Mouse (Mus musculus) gastrocnemius, postnatal 36 days (tissue): ENCODE results near the gene Gm47995. TPM values are rescaled to one million over a fixed set of nuclear protein-coding genes. Genes with fewer than 3 reads are reported as not detected.
"Not testable (repeated sequence)": the region's sequence is repeated elsewhere in the genome, so short reads cannot be mapped to it uniquely, and the experiment has no call there.

Source experiments
- DNase-seq, 2 experiments: peaks; one replicate each; pipeline ENCODE4 v3.0.0; 2022
- intact Hi-C: fragments of 180-260 bp; cut with DNase I; formaldehyde crosslinking; loops from one replicate; pipeline ENCODE4 v1.15.1; 2025
- total RNA-seq, 2 experiments: library from RNA; stranded (reverse); gene quantifications; 2 replicates each; pipeline ENCODE4 v1.2.3; 2021

The Gm47995 gene
- total RNA-seq, 2 experiments from 2014 or later = 0.69 TPM; not detected in 1

DNA sequence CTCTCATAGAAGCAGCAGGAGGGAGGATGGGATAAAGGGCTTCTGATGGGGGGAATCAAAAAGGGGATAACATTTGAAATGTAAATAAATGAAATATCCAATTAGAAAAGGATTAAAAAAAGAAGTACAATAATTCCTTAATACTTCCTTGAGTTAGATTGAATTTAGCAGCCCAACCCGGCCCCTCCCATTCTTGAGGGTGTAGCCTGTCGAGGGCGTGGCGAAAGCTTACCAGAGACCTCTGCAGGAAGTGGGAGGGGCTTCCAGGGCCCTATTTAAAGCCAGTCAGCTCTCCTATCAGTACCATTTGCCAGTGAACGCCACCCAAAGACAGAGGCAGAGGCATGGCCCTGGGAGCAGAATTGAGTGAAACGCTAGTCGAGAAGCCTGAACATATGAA lies 16.0 kb upstream of the Gm47995 start, which contains the start of gene Gm47985:
Gm47985 (plus strand) TSS at position 272 of the 400 bp plus-strand sequence.
- DNase-seq, intact Hi-C loops: not testable (repeated sequence)

GRCm38 (mm10) chr1:151186186-151186585 lies 12.1 kb upstream of the Gm47995 start:
- DNase-seq, intact Hi-C loops: not testable (repeated sequence)

- intact Hi-C loops, DNase-seq: not testable (repeated sequence)
Observed at GRCm38 (mm10) chr1:151186879-151187424, 11.3 kb upstream of the Gm47995 start.

- intact Hi-C loops = no loop called here
- DNase-seq = no peak
Observed at GRCm38 (mm10) chr1:151188469-151188868, 9.8 kb upstream of the Gm47995 start.

GRCm38 (mm10) chr1:151192075-151192474 lies 6.2 kb upstream of the Gm47995 start, which contains the start of gene Gm8947:
TSS of gene Gm8947 (plus strand) at chr1:151192376.
- intact Hi-C loops, DNase-seq: not testable (repeated sequence)

- intact Hi-C loops, DNase-seq: not testable (repeated sequence)
Observed at GRCm38 (mm10) chr1:151192739-151193138, 5.5 kb upstream of the Gm47995 start.

DNA sequence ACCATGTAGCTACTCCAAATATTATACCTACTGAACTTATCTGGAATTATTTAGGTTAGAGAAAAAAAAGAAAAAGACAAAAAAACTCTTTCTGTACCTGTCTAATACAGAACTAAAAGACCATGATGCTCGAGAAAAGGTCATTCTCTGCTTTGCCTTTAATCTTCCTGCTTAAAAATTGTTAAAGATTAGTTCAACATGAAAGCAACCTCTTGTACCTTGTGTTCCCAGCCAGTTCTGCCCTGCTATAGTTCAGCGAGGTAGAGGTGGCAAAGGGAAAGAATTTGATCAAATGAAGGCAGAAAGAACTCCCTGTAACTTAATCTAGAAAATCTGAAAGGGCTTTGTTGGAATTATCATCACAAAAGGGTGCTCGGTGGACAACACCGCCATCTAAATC lies 2.3 kb upstream of the Gm47995 start:
- intact Hi-C loops = not testable (repeated sequence)

DNA sequence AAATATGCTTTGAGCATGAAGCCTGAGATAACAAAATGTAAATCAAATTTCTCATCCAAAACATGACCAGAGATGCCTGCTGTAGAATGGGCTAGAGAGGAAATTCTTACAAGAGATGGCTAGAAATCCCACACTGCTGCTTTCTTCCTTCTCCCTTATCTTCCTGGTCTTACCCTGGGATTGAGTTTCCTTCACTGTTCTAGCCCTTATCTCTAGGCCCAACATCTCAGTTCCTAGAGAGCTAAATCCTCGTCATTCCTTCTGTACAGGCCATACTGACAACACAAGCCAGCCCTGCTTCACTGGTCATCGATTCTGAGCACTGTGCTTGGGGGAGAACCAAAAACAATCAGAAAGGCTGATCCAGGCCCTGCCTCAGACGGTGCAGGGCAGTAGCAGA lies 1.6 kb upstream of the Gm47995 start:
- DNase-seq, intact Hi-C loops: not testable (repeated sequence)

More for the DNA sequence above, 2.3 kb upstream of the Gm47995 start:
- DNase-seq = not testable (repeated sequence)

GRCm38 (mm10) chr1:151200620-151201019 lies 2.4 kb downstream of the Gm47995 start:
- DNase-seq, intact Hi-C loops: not testable (repeated sequence)

DNA sequence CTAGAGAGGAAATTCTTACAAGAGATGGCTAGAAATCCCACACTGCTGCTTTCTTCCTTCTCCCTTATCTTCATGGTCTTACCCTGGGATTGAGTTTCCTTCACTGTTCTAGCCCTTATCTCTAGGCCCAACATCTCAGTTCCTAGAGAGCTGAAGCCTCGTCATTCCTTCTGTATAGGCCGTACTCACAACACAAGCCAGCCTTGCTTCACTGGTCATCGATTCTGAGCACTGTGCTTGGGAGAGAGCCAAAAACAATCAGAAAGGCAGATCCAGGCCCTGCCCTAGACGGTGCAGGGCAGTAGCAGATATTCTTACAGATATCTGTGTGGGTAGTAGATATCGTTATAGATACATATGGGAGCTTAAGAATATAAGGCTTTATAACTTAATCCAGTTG lies 4.5 kb downstream of the Gm47995 start:
- DNase-seq = not testable (repeated sequence)

GRCm38 (mm10) chr1:151203818-151204217 lies 5.6 kb downstream of the Gm47995 start, which contains the start of gene 3110040M04Rik:
TSS of gene 3110040M04Rik (plus strand) at chr1:151204121.
- intact Hi-C loops, DNase-seq: not testable (repeated sequence)

More for the DNA sequence above, 4.5 kb downstream of the Gm47995 start:
- intact Hi-C loops = not testable (repeated sequence)

DNA sequence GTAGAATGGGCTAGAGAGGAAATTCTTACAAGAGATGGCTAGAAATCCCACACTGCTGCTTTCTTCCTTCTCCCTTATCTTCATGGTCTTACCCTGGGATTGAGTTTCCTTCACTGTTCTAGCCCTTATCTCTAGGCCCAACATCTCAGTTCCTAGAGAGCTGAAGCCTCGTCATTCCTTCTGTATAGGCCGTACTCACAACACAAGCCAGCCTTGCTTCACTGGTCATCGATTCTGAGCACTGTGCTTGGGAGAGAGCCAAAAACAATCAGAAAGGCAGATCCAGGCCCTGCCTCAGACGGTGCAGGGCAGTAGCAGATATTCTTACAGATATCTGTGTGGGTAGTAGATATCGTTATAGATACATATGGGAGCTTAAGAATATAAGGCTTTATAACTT lies 10.2 kb downstream of the Gm47995 start:
- DNase-seq, intact Hi-C loops: not testable (repeated sequence)

DNA sequence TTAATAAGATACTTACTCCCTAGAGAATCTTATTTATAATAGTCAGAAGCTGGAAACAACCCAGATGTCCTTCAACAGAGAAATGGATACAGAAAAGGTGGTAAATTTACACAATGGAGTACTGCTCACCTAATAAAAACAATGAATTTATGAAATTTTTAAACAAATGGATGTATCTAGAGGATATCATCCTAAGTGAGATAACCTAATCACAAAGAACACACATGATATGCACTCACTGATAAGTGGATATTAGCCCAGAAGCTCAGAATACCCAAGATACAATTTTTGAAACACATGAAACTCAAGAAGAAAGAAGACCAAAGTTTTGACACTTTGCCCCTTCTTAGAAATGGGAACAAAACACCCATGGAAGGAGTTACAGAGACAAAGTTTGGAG lies 10.7 kb downstream of the Gm47995 start:
- intact Hi-C loops, DNase-seq: not testable (repeated sequence)

- intact Hi-C loops, DNase-seq: not testable (repeated sequence)
Observed at GRCm38 (mm10) chr1:151209824-151210355, 11.6 kb downstream of the Gm47995 start, which contains the start of gene Gm47996. TSS of gene Gm47996 (plus strand) at chr1:151210131.

- intact Hi-C loops, DNase-seq: not testable (repeated sequence)
Observed at GRCm38 (mm10) chr1:151211666-151212065, 13.4 kb downstream of the Gm47995 start.

DNA sequence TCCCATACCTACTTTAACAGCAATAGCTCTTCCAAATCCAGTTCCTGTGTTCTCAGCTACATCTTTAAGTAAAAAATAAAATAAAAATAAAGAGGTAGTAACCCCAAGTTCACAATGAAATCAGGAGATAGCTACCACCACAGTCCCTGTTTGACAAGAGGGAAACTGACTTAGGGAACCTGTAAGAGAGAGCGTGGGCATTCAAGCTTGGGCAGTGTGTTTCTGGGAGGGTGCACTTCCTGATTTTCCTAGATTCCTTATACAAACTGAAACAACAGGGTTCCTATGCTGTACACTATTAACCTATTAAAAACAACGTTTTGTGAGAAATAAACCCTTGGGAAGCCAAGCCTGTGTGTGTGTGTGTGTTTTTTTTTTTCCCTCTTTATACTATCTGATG lies 16.6 kb downstream of the Gm47995 start:
- intact Hi-C loops = no loop called here
- no peak for DNase-seq

DNA sequence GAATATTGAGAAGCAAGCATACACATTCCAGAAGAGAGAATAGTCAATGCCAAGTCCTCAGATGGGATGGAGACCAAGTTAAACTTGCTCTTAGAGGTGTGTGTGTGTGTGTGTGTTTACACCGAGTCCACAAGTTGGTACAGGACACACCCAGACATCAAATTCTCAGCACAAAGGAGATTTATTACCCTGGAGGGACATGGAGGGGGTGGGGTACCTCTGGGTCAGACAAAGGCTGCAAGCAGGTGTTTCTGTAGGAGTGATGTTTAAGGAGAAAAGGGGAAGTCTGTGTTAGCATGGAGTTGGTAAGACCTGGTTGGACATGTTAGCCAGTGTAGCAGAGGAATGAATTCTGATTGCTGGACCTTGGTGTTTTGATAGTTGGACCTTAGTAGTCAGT lies 17.7 kb downstream of the Gm47995 start:
- intact Hi-C loops = no loop called here
- DNase-seq = no peak

DNA sequence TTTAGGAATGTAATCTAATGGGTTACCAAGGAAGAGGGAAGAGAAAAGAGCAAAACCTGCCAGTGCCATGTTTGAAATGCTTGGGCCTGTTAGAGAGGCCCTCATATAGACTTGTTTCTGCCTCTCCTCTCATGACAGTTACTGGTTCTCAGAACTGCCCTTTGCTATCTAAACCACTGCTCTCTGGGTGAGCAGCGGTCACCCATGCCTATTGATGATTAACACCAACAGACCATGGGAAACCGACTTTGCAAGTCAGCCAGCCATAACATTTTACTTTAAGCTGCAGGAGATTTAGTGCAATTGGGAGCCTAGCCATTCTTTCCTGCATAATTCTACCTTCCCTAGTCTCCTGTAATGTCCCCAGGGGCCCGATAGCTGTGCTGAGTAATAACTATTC lies 18.2 kb downstream of the Gm47995 start:
- no peak for DNase-seq
- intact Hi-C loops = no loop called here

GRCm38 (mm10) chr1:151219045-151219444 lies 20.8 kb downstream of the Gm47995 start:
- DNase-seq = no peak
- intact Hi-C loops = no loop called here

GRCm38 (mm10) chr1:151220098-151220497 lies 21.9 kb downstream of the Gm47995 start:
- intact Hi-C loops = no loop called here
- DNase-seq = no peak

GRCm38 (mm10) chr1:151222561-151223267 lies 24.5 kb downstream of the Gm47995 start:
- intact Hi-C loops = no loop called here

More at GRCm38 (mm10) chr1:151222561-151223267, 24.5 kb downstream of the Gm47995 start:
- no peak for DNase-seq
